ENCODE assay signal across 32 mouse cellular contexts in the genomic region with DNA sequence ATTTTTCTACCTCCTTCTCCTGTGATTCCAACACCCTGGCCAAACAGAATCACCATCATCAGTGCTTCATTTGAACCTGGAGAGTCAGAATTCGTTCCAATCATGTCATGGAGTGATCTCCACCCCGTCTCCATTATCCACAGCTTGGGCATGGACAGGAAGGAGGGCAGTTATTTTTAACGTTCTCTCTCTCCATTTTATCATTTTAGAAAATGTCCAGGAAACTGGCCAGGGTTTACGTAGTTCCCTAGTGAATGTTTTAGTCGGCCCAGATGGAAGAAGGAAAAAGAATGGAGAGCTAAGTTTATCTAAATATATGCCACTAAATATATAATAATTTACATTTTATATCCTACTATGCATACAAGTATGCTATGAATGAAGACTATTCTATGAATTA.
"Had no signal": no experiment of that assay in that cellular context is flagged by ENCODE, and none has a peak within 500 bp of the region (broad histone marks: within the 10 kb centered on the region; RNA-seq: fewer than 3 reads in every experiment).

No protein-coding gene starts in this region.

- H3K4me3 ChIP-seq: limb, embryonic 10.5 days; limb, embryonic 12.5 days; limb, embryonic 13.5 days; limb, embryonic 15.5 days; liver, embryonic 12.5 days; liver, embryonic 13.5 days; liver, embryonic 15.5 days; lung, embryonic 15.5 days; megakaryocyte, embryonic 14.5 days; midbrain, embryonic 10.5 days; midbrain, embryonic 12.5 days; midbrain, embryonic 13.5 days; midbrain, embryonic 15.5 days; myocyte; neural tube, embryonic 12.5 days had no signal

- H3K27ac ChIP-seq: limb, embryonic 10.5 days; limb, embryonic 12.5 days; limb, embryonic 13.5 days; limb, embryonic 15.5 days; liver, embryonic 12.5 days; liver, embryonic 13.5 days; liver, embryonic 14.5 days; liver, embryonic 15.5 days; lung, embryonic 15.5 days; macrophage; midbrain, embryonic 10.5 days; midbrain, embryonic 12.5 days; midbrain, embryonic 13.5 days; midbrain, embryonic 15.5 days; neural tube, embryonic 12.5 days had no signal

- H3K9me3 ChIP-seq: limb, embryonic 10.5 days; limb, embryonic 12.5 days; limb, embryonic 13.5 days; limb, embryonic 15.5 days; liver, embryonic 12.5 days; liver, embryonic 13.5 days; liver, embryonic 15.5 days; lung, embryonic 15.5 days; megakaryocyte, embryonic 14.5 days; midbrain, embryonic 10.5 days; midbrain, embryonic 12.5 days; midbrain, embryonic 13.5 days; midbrain, embryonic 15.5 days; neural tube, embryonic 12.5 days had no signal

- H3K9ac ChIP-seq: limb, embryonic 12.5 days; limb, embryonic 13.5 days; limb, embryonic 15.5 days; liver, embryonic 12.5 days; liver, embryonic 13.5 days; liver, embryonic 14.5 days; liver, embryonic 15.5 days; liver, postnatal 0 days; lung, embryonic 14.5 days; lung, embryonic 15.5 days; midbrain, embryonic 12.5 days; midbrain, embryonic 13.5 days; midbrain, embryonic 15.5 days; neural tube, embryonic 12.5 days had no signal

- H3K27me3 ChIP-seq: limb, embryonic 12.5 days; limb, embryonic 13.5 days; limb, embryonic 15.5 days; liver, embryonic 12.5 days; liver, embryonic 13.5 days; liver, embryonic 15.5 days; lung, embryonic 15.5 days; megakaryocyte, embryonic 14.5 days; midbrain, embryonic 12.5 days; midbrain, embryonic 13.5 days; midbrain, embryonic 15.5 days; neural tube, embryonic 12.5 days had no signal

- H3K36me3 ChIP-seq: limb, embryonic 10.5 days; limb, embryonic 12.5 days; limb, embryonic 13.5 days; limb, embryonic 15.5 days; liver, embryonic 12.5 days; liver, embryonic 13.5 days; liver, embryonic 15.5 days; lung, embryonic 15.5 days; midbrain, embryonic 10.5 days; midbrain, embryonic 12.5 days; midbrain, embryonic 13.5 days; midbrain, embryonic 15.5 days; neural tube, embryonic 12.5 days had no signal

- ATAC-seq: liver, embryonic 12.5 days; liver, postnatal 0 days; lung, postnatal 0 days; midbrain, embryonic 13.5 days; midbrain, embryonic 15.5 days; midbrain, embryonic 16.5 days had no signal

- H3K4me2 ChIP-seq: limb, embryonic 12.5 days; limb, embryonic 13.5 days; limb, embryonic 15.5 days; liver, embryonic 11.5 days; liver, embryonic 12.5 days; liver, embryonic 13.5 days; liver, embryonic 15.5 days; lung, embryonic 14.5 days; lung, embryonic 15.5 days; midbrain, embryonic 11.5 days; midbrain, embryonic 12.5 days; midbrain, embryonic 13.5 days; midbrain, embryonic 15.5 days; neural tube, embryonic 12.5 days had no signal

- DNase-seq: left cerebral cortex, postnatal 4 days; liver; liver, embryonic 13.5 days; liver, postnatal 0 days; lung, adult 18-20 months; lung, adult 2 months; lung, embryonic 14.5 days; lung, postnatal 10 days; lung, postnatal 14 days; lung, postnatal 36 days; lung, postnatal 4 days; midbrain, embryonic 14.5 days had no signal

- H3K4me1 ChIP-seq: limb, embryonic 10.5 days; limb, embryonic 12.5 days; limb, embryonic 13.5 days; limb, embryonic 15.5 days; liver, embryonic 12.5 days; liver, embryonic 13.5 days; liver, embryonic 15.5 days; lung, embryonic 15.5 days; megakaryocyte, embryonic 14.5 days; midbrain, embryonic 10.5 days; midbrain, embryonic 12.5 days; midbrain, embryonic 13.5 days; midbrain, embryonic 15.5 days; neural tube, embryonic 12.5 days had no signal
